Comparison of ENCODE assay signal across 19 mouse cellular contexts in genomic region chr13:12408343-12409066, GRCm38 (mm10). TPM values are rescaled to one million over a fixed set of nuclear protein-coding genes. Genes with fewer than 3 reads are reported as not detected.
DNase-seq lines count a peak whose midpoint lies in the region; ATAC-seq and TF ChIP-seq lines count a peak whose summit lies in the region.
"Had no signal": no experiment of that assay in that cellular context is flagged by ENCODE, and none has a peak within 500 bp of the region (broad histone marks: within the 10 kb centered on the region; RNA-seq: fewer than 3 reads in every experiment).

No protein-coding gene starts in this region.

- WGBS in midbrain, embryonic 11.5 days, result 92% methylated on average over 9 of the region's 9 CpGs
- 90% methylated on average over 9 of the region's 9 CpGs for WGBS in midbrain, embryonic 15.5 days
- WGBS in liver, postnatal 0 days (ENCODE audit: insufficient replicate concordance), result 78% methylated on average over 9 of the region's 9 CpGs
- 83% methylated on average over 9 of the region's 9 CpGs for WGBS in neural tube, embryonic 15.5 days

- no peak overlapping the region for H3K27ac ChIP-seq in midbrain, embryonic 11.5 days (ENCODE audit: low read depth, low read length)
- H3K27ac ChIP-seq in midbrain, embryonic 15.5 days, result no peak overlapping the region
- peak overlapping the region; percentile 30 for H3K27ac ChIP-seq in liver, postnatal 0 days (ENCODE audit: low read depth)
- no peak overlapping the region for H3K27ac ChIP-seq in neural tube, embryonic 15.5 days (replicated peaks)
- H3K27ac ChIP-seq: forebrain, embryonic 12.5 days; limb, embryonic 15.5 days had no signal

- H3K36me3 ChIP-seq in midbrain, embryonic 11.5 days (ENCODE audit: control insufficient read depth, insufficient read depth, low read length), result peaks cover 5% of the 10 kb centered on the region; the same call in 1 of the 2 replicates
- H3K36me3 ChIP-seq in midbrain, embryonic 15.5 days (replicated peaks), result peaks cover 39% of the 10 kb centered on the region
- H3K36me3 ChIP-seq in liver, postnatal 0 days (replicated peaks; ENCODE audit: insufficient read depth, low read length), result peaks cover 44% of the 10 kb centered on the region
- peaks cover 68% of the 10 kb centered on the region for H3K36me3 ChIP-seq in neural tube, embryonic 15.5 days

- peak; percentile 40; the same call in 1 of the 2 replicates for TF ChIP-seq EP300 in liver, postnatal 0 days (IDR thresholded peaks at IDR 0.05; ENCODE audit: low read depth)

- no peak for ATAC-seq in midbrain, embryonic 11.5 days (ENCODE audit: low FRiP score)
- ATAC-seq in midbrain, embryonic 15.5 days (replicated peaks), result no peak
- peak; percentile 65 for ATAC-seq in liver, postnatal 0 days
- ATAC-seq in neural tube, embryonic 15.5 days (ENCODE audit: low FRiP score), result no peak
- ATAC-seq: activated CD4-positive, CD25-positive, alpha-beta regulatory T cell, adult 4 months; Patski had no signal

- H3K4me2 ChIP-seq in midbrain, embryonic 11.5 days, result no peak overlapping the region
- no peak overlapping the region for H3K4me2 ChIP-seq in midbrain, embryonic 15.5 days
- no peak overlapping the region for H3K4me2 ChIP-seq in liver, postnatal 0 days (ENCODE audit: low read depth, low read length)
- no peak overlapping the region for H3K4me2 ChIP-seq in neural tube, embryonic 15.5 days
- H3K4me2 ChIP-seq: forebrain, embryonic 12.5 days; limb, embryonic 15.5 days had no signal

- no peaks in the 10 kb centered on the region for H3K9me3 ChIP-seq in midbrain, embryonic 11.5 days (ENCODE audit: control insufficient read depth, low read length)
- H3K9me3 ChIP-seq in midbrain, embryonic 15.5 days, result no peaks in the 10 kb centered on the region
- H3K9me3 ChIP-seq in liver, postnatal 0 days (ENCODE audit: low read length), result no peaks in the 10 kb centered on the region
- no peaks in the 10 kb centered on the region for H3K9me3 ChIP-seq in neural tube, embryonic 15.5 days (replicated peaks)
- H3K9me3 ChIP-seq: forebrain, embryonic 12.5 days; limb, embryonic 15.5 days had no signal

- H3K4me3 ChIP-seq in midbrain, embryonic 11.5 days (ENCODE audit: low read depth, low read length), result no peak overlapping the region
- H3K4me3 ChIP-seq in midbrain, embryonic 15.5 days, result no peak overlapping the region
- H3K4me3 ChIP-seq in liver, postnatal 0 days (ENCODE audit: low read depth, low read length), result no peak overlapping the region
- H3K4me3 ChIP-seq in neural tube, embryonic 15.5 days (replicated peaks), result no peak overlapping the region
- H3K4me3 ChIP-seq: forebrain, embryonic 12.5 days; limb, embryonic 15.5 days; myocyte had no signal

- no peaks in the 10 kb centered on the region for H3K27me3 ChIP-seq in midbrain, embryonic 11.5 days (ENCODE audit: control insufficient read depth, insufficient read depth, low read length)
- H3K27me3 ChIP-seq in midbrain, embryonic 15.5 days (replicated peaks), result no peaks in the 10 kb centered on the region
- H3K27me3 ChIP-seq in liver, postnatal 0 days (ENCODE audit: insufficient read depth, low read length), result no peaks in the 10 kb centered on the region
- no peaks in the 10 kb centered on the region for H3K27me3 ChIP-seq in neural tube, embryonic 15.5 days (replicated peaks)
- H3K27me3 ChIP-seq: forebrain, embryonic 12.5 days; limb, embryonic 15.5 days; Patski had no signal

- H3K4me1 ChIP-seq in midbrain, embryonic 11.5 days (ENCODE audit: control insufficient read depth, insufficient read depth, low read length), result no peaks in the 10 kb centered on the region
- no peaks in the 10 kb centered on the region for H3K4me1 ChIP-seq in midbrain, embryonic 15.5 days
- H3K4me1 ChIP-seq in liver, postnatal 0 days (ENCODE audit: insufficient read depth), result no peaks in the 10 kb centered on the region; the same call in 1 of the 2 replicates
- no peaks in the 10 kb centered on the region for H3K4me1 ChIP-seq in neural tube, embryonic 15.5 days
- H3K4me1 ChIP-seq: forebrain, embryonic 12.5 days; limb, embryonic 15.5 days had no signal

- DNase-seq in layer of hippocampus, adult 9-11 months, result peak; percentile 29
- no peak for DNase-seq in layer of hippocampus, postnatal 25 days (ENCODE audit: extremely low spot score in 1 of 2, low spot score in 1 of 2)
- peak; percentile 31 for DNase-seq in midbrain, embryonic 11.5 days (ENCODE audit: low spot score, missing footprints)
- no peak for DNase-seq in liver, postnatal 0 days
- DNase-seq in adrenal gland, adult (ENCODE audit: inconsistent age in 2 of 2, low spot score in 1 of 2), result no peak
- DNase-seq: adrenal gland, postnatal 25 days; cerebellum, postnatal 25 days; kidney, adult 8-10 months; kidney, postnatal 36 days; layer of hippocampus, postnatal 36 days; right cerebral cortex, adult 18-20 months; thymus, adult 18-20 months had no signal

- no peak overlapping the region for H3K9ac ChIP-seq in midbrain, embryonic 11.5 days (ENCODE audit: low read length)
- H3K9ac ChIP-seq in midbrain, embryonic 15.5 days, result no peak overlapping the region
- no peak overlapping the region for H3K9ac ChIP-seq in liver, postnatal 0 days (replicated peaks)
- H3K9ac ChIP-seq in neural tube, embryonic 15.5 days (replicated peaks), result no peak overlapping the region
- H3K9ac ChIP-seq: forebrain, embryonic 12.5 days; limb, embryonic 15.5 days had no signal

- no peak for TF ChIP-seq CTCF in liver, postnatal 0 days (IDR thresholded peaks at IDR 0.05; ENCODE audit: low read depth)

RNA-seq across cellular contexts. Expression of gene Heatr1, which starts 13.7 kb away (rescaled TPM):
- 10 to 100 TPM; 26.5 to 31.4 TPM for total RNA-seq in layer of hippocampus, postnatal 25 days (2021)
- polyA plus RNA-seq in midbrain, embryonic 11.5 days (2014; fragmentation: Nextera tagmentation; extraction: Ambion mirVana), result 35.5 and 36.3 TPM in 2 replicates
- polyA plus RNA-seq in midbrain, embryonic 15.5 days (2015; fragmentation: Nextera tagmentation; extraction: Ambion mirVana), result 14.0 and 14.2 TPM in 2 replicates
- polyA plus RNA-seq in liver, postnatal 0 days (2015; fragmentation: Nextera tagmentation; extraction: Ambion mirVana), result 5.0 and 5.4 TPM in 2 replicates
- polyA plus RNA-seq in neural tube, embryonic 15.5 days (2015; fragmentation: Nextera tagmentation; extraction: Ambion mirVana), result 9.8 and 12.9 TPM in 2 replicates

RNA-seq across cellular contexts. Expression of gene Lgals8, which starts 56.2 kb away (rescaled TPM):
- total RNA-seq in layer of hippocampus, postnatal 25 days (2021), result 10 to 100 TPM; 27.1 to 34.3 TPM
- polyA plus RNA-seq in midbrain, embryonic 11.5 days (2014; fragmentation: Nextera tagmentation; extraction: Ambion mirVana), result 10.5 and 13.8 TPM in 2 replicates
- 20.3 and 25.6 TPM in 2 replicates for polyA plus RNA-seq in midbrain, embryonic 15.5 days (2015; fragmentation: Nextera tagmentation; extraction: Ambion mirVana)
- 16.2 and 16.5 TPM in 2 replicates for polyA plus RNA-seq in liver, postnatal 0 days (2015; fragmentation: Nextera tagmentation; extraction: Ambion mirVana)
- 26.6 and 31.5 TPM in 2 replicates for polyA plus RNA-seq in neural tube, embryonic 15.5 days (2015; fragmentation: Nextera tagmentation; extraction: Ambion mirVana)

Comparison
In these comparisons a context has a peak if more than half of its experiments do, and no peak if none do; other contexts are left out.
1. DNase-seq: peak in layer of hippocampus, adult 9-11 months (single experiment) and midbrain, embryonic 11.5 days (single experiment); none in layer of hippocampus, postnatal 25 days (0 of 2), liver, postnatal 0 days (single experiment) and adrenal gland, adult (0 of 2).